Mouse (Mus musculus): ENCODE measurements around the gene Sars2. TPM values are rescaled to one million over a fixed set of nuclear protein-coding genes. Genes with fewer than 3 reads are reported as not detected.
A peak's percentile ranks its signal among the peaks of the same experiment; 100 is the strongest.

The Sars2 gene
- polyA plus RNA-seq, 1 experiment from 2014 or later = 20.4 TPM

DNA sequence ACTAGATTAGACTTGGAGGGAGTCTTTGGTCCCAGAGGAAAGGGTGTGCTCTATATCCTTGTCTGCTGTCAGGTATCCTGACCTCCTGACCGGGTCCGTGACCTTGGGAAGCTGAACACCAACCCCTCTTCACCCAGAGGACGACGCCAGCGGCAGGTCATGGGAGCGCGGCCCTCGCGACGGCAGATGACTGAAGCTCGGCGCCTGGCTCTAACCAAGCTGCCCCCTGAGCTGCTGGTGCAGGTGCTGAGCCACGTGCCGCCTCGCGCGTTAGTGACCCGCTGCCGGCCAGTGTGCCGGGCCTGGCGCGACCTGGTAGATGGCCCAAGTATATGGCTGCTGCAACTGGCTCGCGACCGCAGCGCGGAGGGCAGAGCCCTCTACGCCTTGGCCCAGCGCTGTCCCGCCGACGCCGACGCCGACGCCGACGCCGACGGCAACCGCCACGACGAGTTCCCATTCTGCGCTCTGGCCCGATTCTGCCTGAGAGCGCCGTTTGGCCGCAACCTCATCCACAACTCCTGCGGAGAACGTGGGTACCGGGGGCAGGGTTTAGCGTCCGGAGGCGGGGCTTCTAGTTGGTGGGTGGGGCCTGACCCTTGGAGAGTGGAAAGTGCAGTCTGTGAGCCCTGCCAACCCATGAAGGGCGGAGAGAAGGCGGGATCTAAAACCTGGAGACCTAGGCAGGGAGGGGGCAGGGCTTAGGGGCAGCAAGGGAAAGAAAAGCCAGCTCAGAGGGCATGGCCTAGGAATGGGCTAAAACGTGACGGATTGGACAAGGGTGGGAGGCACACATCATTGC is 9.2 kb upstream of the Sars2 start:
- H3K9ac ChIP-seq = peak overlapping the region; percentile 56
- peak overlapping the region; percentile 91 for H3K4me2 ChIP-seq
- peaks cover 9% of the 10 kb centered on the region for H3K36me3 ChIP-seq
- peaks cover 10% of the 10 kb centered on the region for H3K9me3 ChIP-seq (replicated peaks)
- peaks cover 28% of the 10 kb centered on the region for H3K27me3 ChIP-seq (replicated peaks)
- H3K27ac ChIP-seq = no peak overlapping the region
- peak; percentile 88 for ATAC-seq
- WGBS (ENCODE audit: insufficient replicate concordance) = 4% methylated on average over 58 of the region's 58 CpGs
- peaks cover 19% of the 10 kb centered on the region for H3K4me1 ChIP-seq
- H3K4me3 ChIP-seq = peak overlapping the region; percentile 57

DNA sequence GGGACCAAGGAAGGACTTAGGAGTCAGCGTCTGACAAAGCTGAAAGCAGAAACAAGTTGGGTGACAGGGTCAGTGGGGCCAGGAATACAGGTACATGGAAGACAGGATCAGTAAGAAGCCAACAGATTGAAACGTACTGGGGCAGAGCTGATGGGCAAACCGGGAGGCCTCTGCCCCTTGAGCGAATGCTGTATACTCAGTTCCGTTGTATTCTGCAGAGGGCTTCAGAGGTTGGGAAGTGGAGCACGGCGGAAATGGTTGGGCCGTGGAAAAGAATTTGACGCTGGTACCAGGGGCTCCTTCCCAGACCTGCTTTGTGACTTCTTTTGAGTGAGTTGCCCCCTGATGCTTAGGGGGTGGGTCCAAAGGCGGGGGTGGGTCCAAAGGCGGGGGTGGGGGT is 8.6 kb upstream of the Sars2 start:
- peaks cover 28% of the 10 kb centered on the region for H3K27me3 ChIP-seq (replicated peaks)
- H3K4me2 ChIP-seq = peak overlapping the region; percentile 91
- WGBS (ENCODE audit: insufficient replicate concordance) = 15% methylated on average over 11 of the region's 11 CpGs
- H3K9me3 ChIP-seq (replicated peaks) = peaks cover 10% of the 10 kb centered on the region
- H3K4me1 ChIP-seq = peaks cover 19% of the 10 kb centered on the region
- 0 out of 2 replicates have a peak overlapping the region, but pooled peaks have one; percentile 56 for H3K9ac ChIP-seq
- peak overlapping the region; percentile 57 for H3K4me3 ChIP-seq
- no peak for ATAC-seq
- peaks cover 16% of the 10 kb centered on the region for H3K36me3 ChIP-seq
- H3K27ac ChIP-seq = no peak overlapping the region

GRCm38 (mm10) chr7:28735701-28736100 is 6.1 kb upstream of the Sars2 start:
- Histone ChIP-seq H3K27me3 (replicated peaks) (peaks cover 20% of the 10 kb centered on the region), H3K4me3 (no peak overlapping the region), H3K4me1 (peaks cover 32% of the 10 kb centered on the region), H3K9me3 (replicated peaks) (peaks cover 10% of the 10 kb centered on the region), H3K9ac (no peak overlapping the region), H3K27ac (no peak overlapping the region), H3K4me2 (no peak overlapping the region), H3K36me3 (peaks cover 38% of the 10 kb centered on the region)
- no peak for ATAC-seq
- 66% methylated on average over 6 of the region's 6 CpGs for WGBS (ENCODE audit: insufficient replicate concordance)

DNA sequence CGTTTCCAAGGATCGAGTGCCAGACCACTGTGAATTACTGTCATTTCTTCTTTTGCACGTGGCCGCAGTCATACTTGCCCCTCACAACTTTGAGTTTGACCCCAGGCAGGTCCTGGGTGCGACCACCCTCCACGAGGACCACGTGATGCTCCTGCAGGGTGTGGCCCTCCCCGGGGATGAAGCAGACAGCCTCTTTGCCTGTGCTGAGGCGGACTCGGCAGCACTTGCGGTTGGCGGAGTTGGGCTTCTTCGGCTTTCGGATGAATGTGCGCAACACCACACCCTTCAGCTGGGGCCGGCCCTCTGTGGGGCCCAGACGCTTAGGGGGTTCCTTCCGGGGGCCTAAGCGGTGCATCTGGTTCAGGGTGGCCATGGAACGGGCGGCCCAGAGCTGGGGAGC is 2.0 kb upstream of the Sars2 start:
- Histone ChIP-seq H3K9ac (no peak overlapping the region), H3K36me3 (peaks cover 46% of the 10 kb centered on the region), H3K27me3 (replicated peaks) (no peaks in the 10 kb centered on the region), H3K4me3 (no peak overlapping the region), H3K4me2 (no peak overlapping the region), H3K9me3 (replicated peaks) (no peaks in the 10 kb centered on the region), H3K4me1 (peaks cover 31% of the 10 kb centered on the region), H3K27ac (no peak overlapping the region)
- 87% methylated on average over 21 of the region's 21 CpGs for WGBS (ENCODE audit: insufficient replicate concordance)
- no peak for ATAC-seq

- Histone ChIP-seq H3K4me1 (peaks cover 31% of the 10 kb centered on the region), H3K27ac (peak overlapping the region; percentile 83), H3K27me3 (replicated peaks) (no peaks in the 10 kb centered on the region), H3K4me2 (peak overlapping the region; percentile 92), H3K4me3 (peak overlapping the region; percentile 68), H3K9ac (peak overlapping the region; percentile 87), H3K36me3 (peaks cover 56% of the 10 kb centered on the region), H3K9me3 (replicated peaks) (no peaks in the 10 kb centered on the region)
- WGBS (ENCODE audit: insufficient replicate concordance) = 28% methylated on average over 9 of the region's 9 CpGs
- ATAC-seq = no peak
These were observed 843 bp upstream of the Sars2 start for GRCm38 (mm10) chr7:28740949-28741348.

DNA sequence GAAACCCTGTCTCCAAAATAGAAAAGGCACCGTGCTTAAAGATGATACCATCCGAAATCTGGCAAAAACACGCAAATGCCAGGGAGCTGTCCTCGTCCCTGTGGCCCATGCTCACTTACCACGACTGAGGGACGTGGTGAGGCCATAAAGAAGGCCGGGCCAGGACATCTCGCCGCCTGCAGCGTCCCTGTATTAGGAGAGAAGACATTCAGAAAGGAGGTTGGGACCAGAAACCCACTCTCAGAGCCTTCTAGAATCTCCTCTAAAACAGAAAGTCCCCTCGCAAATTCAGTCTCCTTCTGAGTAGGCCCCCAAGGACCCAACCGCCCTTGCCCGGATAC is 454 bp upstream of the Sars2 start:
- peak overlapping the region; percentile 83 for H3K27ac ChIP-seq
- WGBS (ENCODE audit: insufficient replicate concordance) = 1% methylated on average over 13 of the region's 13 CpGs

DNA sequence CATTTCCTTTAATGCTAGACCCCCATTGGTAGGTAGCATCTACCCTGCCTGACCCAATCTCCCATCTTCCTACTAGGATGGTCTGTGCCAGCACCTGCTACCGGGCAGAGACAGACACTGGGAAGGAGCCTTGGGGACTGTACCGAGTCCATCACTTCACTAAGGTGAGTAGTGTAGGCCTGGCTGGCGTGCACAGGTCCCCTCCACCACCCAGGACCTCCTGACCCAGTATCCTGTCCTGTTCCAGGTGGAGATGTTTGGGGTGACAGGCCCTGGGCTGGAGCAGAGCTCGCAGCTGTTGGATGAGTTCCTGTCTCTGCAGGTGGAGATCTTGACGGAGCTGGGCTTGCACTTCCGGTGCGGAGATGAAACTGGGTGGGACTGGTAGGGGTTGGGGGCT is 8.1 kb downstream of the Sars2 start:
- H3K4me1 ChIP-seq = no peaks in the 10 kb centered on the region
- H3K36me3 ChIP-seq = peaks cover 63% of the 10 kb centered on the region
- ATAC-seq = no peak
- no peak overlapping the region for H3K27ac ChIP-seq
- WGBS (ENCODE audit: insufficient replicate concordance) = 85% methylated on average over 7 of the region's 7 CpGs
- no peak overlapping the region for H3K4me3 ChIP-seq
- H3K4me2 ChIP-seq = no peak overlapping the region
- H3K9me3 ChIP-seq (replicated peaks) = no peaks in the 10 kb centered on the region
- peaks cover 4% of the 10 kb centered on the region; the same call in 1 of the 2 replicates for H3K27me3 ChIP-seq (replicated peaks)
- no peak overlapping the region for H3K9ac ChIP-seq

More for the DNA sequence above, 454 bp upstream of the Sars2 start:
- Histone ChIP-seq H3K4me3 (peak overlapping the region; percentile 68), H3K36me3 (peaks cover 60% of the 10 kb centered on the region), H3K9me3 (replicated peaks) (no peaks in the 10 kb centered on the region), H3K4me2 (peak overlapping the region; percentile 92), H3K9ac (peak overlapping the region; percentile 87), H3K4me1 (peaks cover 31% of the 10 kb centered on the region), H3K27me3 (replicated peaks) (no peaks in the 10 kb centered on the region)
- peak; percentile 21 for ATAC-seq

GRCm38 (mm10) chr7:28756079-28756478 is 14.3 kb downstream of the Sars2 start, which contains the start of gene Ccer2:
TSS of gene Ccer2 (plus strand) at chr7:28756174.
- Histone ChIP-seq H3K27ac (no peak within 1 kb of the TSS), H3K4me1 (peaks cover 4% of the 10 kb centered on the region), H3K36me3 (peaks cover 54% of the 10 kb centered on the region), H3K4me3 (no peak within 1 kb of the TSS), H3K9me3 (replicated peaks) (no peaks in the 10 kb centered on the region), H3K9ac (no peak within 1 kb of the TSS), H3K4me2 (0 out of 2 replicates have a peak within 1 kb of the TSS, but pooled peaks have one; percentile 6), H3K27me3 (replicated peaks) (peaks cover 31% of the 10 kb centered on the region)
- no peak for ATAC-seq
- WGBS (ENCODE audit: insufficient replicate concordance) = 6% methylated on average over 17 of the region's 17 CpGs

DNA sequence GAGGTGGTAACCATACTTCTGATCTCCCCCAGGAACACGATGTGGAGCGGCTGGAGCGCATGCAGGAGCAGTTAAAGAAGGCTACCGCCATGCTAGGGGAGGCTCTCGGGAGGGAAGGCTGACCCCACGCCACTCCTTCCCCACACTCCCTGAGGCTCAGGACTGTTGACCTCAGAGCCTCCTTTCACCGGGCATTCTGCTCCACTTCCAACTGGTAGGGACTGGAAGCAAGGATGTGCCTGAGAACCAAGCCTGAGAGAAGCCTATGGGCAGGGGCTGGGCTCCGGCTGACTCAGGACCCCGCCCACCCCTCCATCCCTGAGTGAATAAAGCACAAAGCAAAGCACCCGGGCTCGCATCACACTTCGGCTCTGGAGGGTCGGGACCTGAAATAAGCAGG is 16.8 kb downstream of the Sars2 start:
- H3K27me3 ChIP-seq (replicated peaks) = peaks cover 31% of the 10 kb centered on the region
- H3K36me3 ChIP-seq = peaks cover 62% of the 10 kb centered on the region
- H3K27ac ChIP-seq = no peak overlapping the region
- no peaks in the 10 kb centered on the region for H3K9me3 ChIP-seq (replicated peaks)
- peaks cover 4% of the 10 kb centered on the region for H3K4me1 ChIP-seq
- no peak overlapping the region for H3K4me3 ChIP-seq
- H3K9ac ChIP-seq = no peak overlapping the region
- ATAC-seq = no peak
- no peak overlapping the region for H3K4me2 ChIP-seq
- 80% methylated on average over 13 of the region's 13 CpGs for WGBS (ENCODE audit: insufficient replicate concordance)

DNA sequence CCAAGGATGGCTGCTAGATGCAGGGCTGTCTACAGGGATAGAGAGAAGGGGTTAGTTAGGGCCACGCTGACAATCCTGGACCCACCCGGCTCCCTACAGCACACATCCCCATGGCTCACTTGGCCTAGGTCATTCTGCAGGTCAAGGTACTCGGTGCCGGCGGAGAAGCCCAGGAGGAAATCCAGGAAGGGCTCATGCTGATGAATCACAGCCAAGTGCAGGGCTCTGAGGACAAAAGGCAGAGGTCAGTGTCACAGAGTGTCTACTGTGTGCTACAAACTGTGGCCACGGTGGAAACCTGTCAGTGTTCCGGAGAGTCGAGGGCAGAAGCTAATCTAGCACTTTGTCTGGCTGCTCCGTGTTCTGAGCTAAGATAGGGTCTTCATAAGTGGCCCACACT is 20.1 kb downstream of the Sars2 start:
- peaks cover 8% of the 10 kb centered on the region for H3K27me3 ChIP-seq (replicated peaks)
- no peak overlapping the region for H3K4me2 ChIP-seq
- H3K9ac ChIP-seq = no peak overlapping the region
- ATAC-seq = no peak
- peaks cover 15% of the 10 kb centered on the region for H3K4me1 ChIP-seq
- no peak overlapping the region for H3K4me3 ChIP-seq
- H3K27ac ChIP-seq = no peak overlapping the region
- 81% methylated on average over 9 of the region's 9 CpGs for WGBS (ENCODE audit: insufficient replicate concordance)
- H3K9me3 ChIP-seq (replicated peaks) = no peaks in the 10 kb centered on the region
- peaks cover 56% of the 10 kb centered on the region for H3K36me3 ChIP-seq

DNA sequence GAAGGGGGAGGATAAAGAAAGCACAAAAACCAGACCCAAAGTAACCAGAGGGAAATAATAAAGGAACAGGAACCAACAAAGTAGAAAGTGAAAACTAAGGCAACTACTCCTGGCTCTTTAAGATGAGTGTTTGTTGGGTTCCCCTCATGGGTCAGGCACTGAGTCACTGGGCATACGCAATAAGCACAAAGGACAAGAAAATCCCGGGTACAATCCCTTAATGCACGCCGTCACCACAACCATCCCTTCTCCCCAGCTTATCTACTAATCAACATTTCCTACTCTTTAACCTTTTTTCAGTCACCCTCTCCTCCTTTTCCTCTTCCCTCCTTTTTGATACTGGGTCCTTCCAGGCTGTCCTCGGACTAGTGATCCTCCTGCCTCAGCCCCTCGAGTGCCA is 23.4 kb downstream of the Sars2 start:
- Histone ChIP-seq H3K9ac (peak overlapping the region; percentile 78; the same call in 1 of the 2 replicates), H3K36me3 (peaks cover 31% of the 10 kb centered on the region), H3K9me3 (replicated peaks) (no peaks in the 10 kb centered on the region), H3K4me3 (peak overlapping the region; percentile 84), H3K27me3 (replicated peaks) (no peaks in the 10 kb centered on the region), H3K4me2 (peak overlapping the region; percentile 79), H3K4me1 (peaks cover 44% of the 10 kb centered on the region), H3K27ac (no peak overlapping the region)
- 56% methylated on average over 6 of the region's 6 CpGs for WGBS (ENCODE audit: insufficient replicate concordance)
- ATAC-seq = no peak

DNA sequence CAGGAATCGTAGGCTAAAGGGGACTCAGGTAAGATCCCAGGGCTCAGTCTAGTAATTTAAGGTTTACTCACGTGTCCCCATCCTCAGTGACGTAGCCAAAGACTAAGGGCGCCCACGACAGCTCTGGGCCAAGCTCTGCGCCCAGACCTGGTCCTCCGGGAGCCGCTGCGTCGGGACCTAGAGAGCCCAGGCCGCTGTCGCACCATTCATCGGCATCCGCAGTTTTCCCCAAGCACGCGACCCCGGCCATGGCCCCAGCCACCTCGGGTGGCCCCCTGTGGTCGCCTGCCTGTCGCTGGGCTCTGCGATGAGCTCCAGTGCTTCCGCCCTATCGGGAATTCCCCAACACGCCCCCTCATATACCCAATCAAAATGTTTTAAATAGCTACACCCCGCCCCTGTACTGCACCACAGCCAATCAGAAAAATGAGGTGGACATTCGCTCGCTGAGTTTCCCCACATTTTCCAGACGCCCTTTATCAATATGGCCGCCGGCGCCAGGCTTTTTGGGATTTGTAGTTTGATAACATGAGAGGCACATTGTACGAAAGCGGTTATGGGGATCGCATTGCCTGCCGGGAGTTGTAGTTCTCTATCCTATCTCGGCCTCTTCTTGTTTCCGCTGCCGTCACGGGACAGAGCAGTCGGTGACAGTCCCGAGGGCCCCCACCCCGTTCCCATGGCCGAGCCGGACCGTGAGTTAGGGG is 24.5 kb downstream of the Sars2 start, which contains the start of gene Sirt2:
Sirt2 (plus strand) TSS at position 563 of the 707 bp plus-strand sequence.
- no peaks in the 10 kb centered on the region for H3K27me3 ChIP-seq (replicated peaks)
- H3K36me3 ChIP-seq = peaks cover 20% of the 10 kb centered on the region
- peak within 1 kb of the TSS; percentile 75 for H3K27ac ChIP-seq
- H3K9me3 ChIP-seq (replicated peaks) = no peaks in the 10 kb centered on the region
- peak; percentile 96 for ATAC-seq
- peak within 1 kb of the TSS; percentile 84 for H3K4me3 ChIP-seq
- WGBS (ENCODE audit: insufficient replicate concordance) = 1% methylated on average over 45 of the region's 45 CpGs
- H3K4me2 ChIP-seq = peak within 1 kb of the TSS; percentile 79
- peak within 1 kb of the TSS; percentile 84 for H3K9ac ChIP-seq
- peaks cover 53% of the 10 kb centered on the region for H3K4me1 ChIP-seq
